ENCODE assay signal across 9 mouse cellular contexts in genomic region chr4:48491290-48491743, GRCm38 (mm10). TPM values are rescaled to one million over a fixed set of nuclear protein-coding genes. Genes with fewer than 3 reads are reported as not detected.
A peak's percentile ranks its signal among the peaks of the same experiment; 100 is the strongest.
DNase-seq lines count a peak whose midpoint lies in the region; ATAC-seq and TF ChIP-seq lines count a peak whose summit lies in the region.
"Had no signal": no experiment of that assay in that cellular context is flagged by ENCODE, and none has a peak within 500 bp of the region (broad histone marks: within the 10 kb centered on the region; RNA-seq: fewer than 3 reads in every experiment).

No protein-coding gene starts in this region.

- 1% methylated on average over 14 of the region's 14 CpGs for WGBS in lung, embryonic 14.5 days
- 20% methylated on average over 14 of the region's 14 CpGs for WGBS in forebrain, embryonic 14.5 days
- 11% methylated on average over 14 of the region's 14 CpGs for WGBS in liver, embryonic 11.5 days
- 4% methylated on average over 14 of the region's 14 CpGs for WGBS in stomach, embryonic 14.5 days

- TF ChIP-seq CTCF in lung, embryonic 14.5 days (IDR thresholded peaks at IDR 0.05; ENCODE audit: low read depth): no peak

- no peaks in the 10 kb centered on the region for H3K27me3 ChIP-seq in lung, embryonic 14.5 days (ENCODE audit: insufficient read depth, low read length)
- H3K27me3 ChIP-seq in forebrain, embryonic 14.5 days (replicated peaks; ENCODE audit: control insufficient read depth, insufficient read depth, low read length): no peaks in the 10 kb centered on the region
- H3K27me3 ChIP-seq in liver, embryonic 11.5 days (replicated peaks; ENCODE audit: control insufficient read depth, insufficient read depth, low read length): no peaks in the 10 kb centered on the region
- H3K27me3 ChIP-seq in stomach, embryonic 14.5 days (ENCODE audit: control insufficient read depth, insufficient read depth, low read length): no peaks in the 10 kb centered on the region

- peak overlapping the region; percentile 19; the same call in 1 of the 2 replicates for H3K4me3 ChIP-seq in lung, embryonic 14.5 days (ENCODE audit: low read depth, low read length)
- peak overlapping the region; percentile 31 for H3K4me3 ChIP-seq in forebrain, embryonic 14.5 days (ENCODE audit: low read depth, low read length)
- H3K4me3 ChIP-seq in liver, embryonic 11.5 days (ENCODE audit: low read depth, low read length): peak overlapping the region; percentile 33
- peak overlapping the region; percentile 20 for H3K4me3 ChIP-seq in stomach, embryonic 14.5 days (ENCODE audit: low read depth, low read length)
- H3K4me3 ChIP-seq: erythroblast, embryonic 14.5 days had no signal

- no peaks in the 10 kb centered on the region for H3K36me3 ChIP-seq in lung, embryonic 14.5 days (ENCODE audit: insufficient read depth)
- no peaks in the 10 kb centered on the region for H3K36me3 ChIP-seq in forebrain, embryonic 14.5 days (ENCODE audit: control insufficient read depth, insufficient read depth, low read length)
- no peaks in the 10 kb centered on the region for H3K36me3 ChIP-seq in liver, embryonic 11.5 days (ENCODE audit: control insufficient read depth, insufficient read depth, low read length)
- H3K36me3 ChIP-seq in stomach, embryonic 14.5 days (ENCODE audit: control insufficient read depth, insufficient read depth, low read length): no peaks in the 10 kb centered on the region

- H3K27ac ChIP-seq in lung, embryonic 14.5 days (ENCODE audit: low read depth): no peak overlapping the region
- H3K27ac ChIP-seq in forebrain, embryonic 14.5 days (ENCODE audit: low read depth, low read length): no peak overlapping the region
- no peak overlapping the region for H3K27ac ChIP-seq in liver, embryonic 11.5 days (ENCODE audit: low read depth, low read length)
- H3K27ac ChIP-seq in stomach, embryonic 14.5 days (ENCODE audit: low read length): no peak overlapping the region

- peak overlapping the region; percentile 44 for H3K4me2 ChIP-seq in lung, embryonic 14.5 days
- peak overlapping the region; percentile 48 for H3K4me2 ChIP-seq in forebrain, embryonic 14.5 days (ENCODE audit: low read length)
- H3K4me2 ChIP-seq in liver, embryonic 11.5 days: peak overlapping the region; percentile 61
- H3K4me2 ChIP-seq in stomach, embryonic 14.5 days (replicated peaks; ENCODE audit: low read depth, low read length): peak overlapping the region; percentile 44

- H3K4me1 ChIP-seq in lung, embryonic 14.5 days (ENCODE audit: insufficient read depth): no peaks in the 10 kb centered on the region
- H3K4me1 ChIP-seq in forebrain, embryonic 14.5 days (ENCODE audit: control insufficient read depth, insufficient read depth, low read length): no peaks in the 10 kb centered on the region
- H3K4me1 ChIP-seq in liver, embryonic 11.5 days (replicated peaks; ENCODE audit: control insufficient read depth, insufficient read depth, low read length): peaks cover 4% of the 10 kb centered on the region; the same call in 1 of the 2 replicates
- H3K4me1 ChIP-seq in stomach, embryonic 14.5 days (ENCODE audit: control insufficient read depth, insufficient read depth, low read length): no peaks in the 10 kb centered on the region

- peak; percentile 88 for ATAC-seq in lung, embryonic 14.5 days (ENCODE audit: insufficient read depth)
- peak; percentile 71 for ATAC-seq in forebrain, embryonic 14.5 days
- ATAC-seq in liver, embryonic 11.5 days (replicated peaks; ENCODE audit: low FRiP score): peak; percentile 67
- ATAC-seq in stomach, embryonic 14.5 days (ENCODE audit: insufficient number of reproducible peaks, insufficient read depth, low FRiP score, low read depth): peak; percentile 69; the same call in 1 of the 2 replicates

- 0 out of 2 replicates have a peak overlapping the region, but pooled peaks have one; percentile 13 for H3K9ac ChIP-seq in lung, embryonic 14.5 days
- H3K9ac ChIP-seq in forebrain, embryonic 14.5 days (ENCODE audit: low read length): peak overlapping the region; percentile 43; the same call in 1 of the 2 replicates
- no peak overlapping the region for H3K9ac ChIP-seq in liver, embryonic 11.5 days (ENCODE audit: low read depth, low read length)
- no peak overlapping the region for H3K9ac ChIP-seq in stomach, embryonic 14.5 days (replicated peaks; ENCODE audit: low read depth, low read length)

- H3K9me3 ChIP-seq in lung, embryonic 14.5 days (ENCODE audit: low read depth, low read length): no peaks in the 10 kb centered on the region
- H3K9me3 ChIP-seq in forebrain, embryonic 14.5 days (replicated peaks; ENCODE audit: control insufficient read depth, low read length): no peaks in the 10 kb centered on the region
- H3K9me3 ChIP-seq in liver, embryonic 11.5 days (ENCODE audit: control insufficient read depth, low read length): no peaks in the 10 kb centered on the region
- no peaks in the 10 kb centered on the region for H3K9me3 ChIP-seq in stomach, embryonic 14.5 days (ENCODE audit: control insufficient read depth, low read depth, low read length)

- DNase-seq in lung, embryonic 14.5 days: peak; percentile 65
- no peak for DNase-seq in lung, postnatal 25 days (ENCODE audit: low spot score)
- DNase-seq in forebrain, embryonic 14.5 days (ENCODE audit: low spot score): peak; percentile 44
- peak; percentile 58 for DNase-seq in liver, embryonic 11.5 days (ENCODE audit: low spot score)
- no peak for DNase-seq in cerebellum, postnatal 14 days
- DNase-seq in cerebellum, adult 18-20 months: no peak
- no peak for DNase-seq in right cerebral cortex, adult 18-20 months

RNA-seq across cellular contexts. Expression of gene Tex10, which starts 18.1 kb away (rescaled TPM):
- polyA plus RNA-seq in lung, embryonic 14.5 days (2014; fragmentation: Nextera tagmentation; extraction: Ambion mirVana): 71.4 and 73.3 TPM in 2 replicates
- polyA plus RNA-seq in forebrain, embryonic 14.5 days (2014; fragmentation: Nextera tagmentation; extraction: Ambion mirVana): 55.6 and 61.4 TPM in 2 replicates
- polyA plus RNA-seq in liver, embryonic 11.5 days (2014; fragmentation: Nextera tagmentation; extraction: Ambion mirVana): 69.3 and 73.3 TPM in 2 replicates
- polyA plus RNA-seq in stomach, embryonic 14.5 days (2014; fragmentation: Nextera tagmentation; extraction: Ambion mirVana): 75.5 and 80.5 TPM in 2 replicates

RNA-seq across cellular contexts. Expression of gene Msantd3, which starts 48.4 kb away (rescaled TPM):
- polyA plus RNA-seq in lung, embryonic 14.5 days (2014; fragmentation: Nextera tagmentation; extraction: Ambion mirVana): 34.1 and 34.9 TPM in 2 replicates
- 46.6 and 47.7 TPM in 2 replicates for polyA plus RNA-seq in forebrain, embryonic 14.5 days (2014; fragmentation: Nextera tagmentation; extraction: Ambion mirVana)
- polyA plus RNA-seq in liver, embryonic 11.5 days (2014; fragmentation: Nextera tagmentation; extraction: Ambion mirVana): 13.6 and 16.6 TPM in 2 replicates
- polyA plus RNA-seq in stomach, embryonic 14.5 days (2014; fragmentation: Nextera tagmentation; extraction: Ambion mirVana): 24.6 and 24.8 TPM in 2 replicates
- polyA plus RNA-seq: erythroblast, embryonic 14.5 days had no signal

Comparison
In these comparisons a context has a peak if more than half of its experiments do, and no peak if none do; other contexts are left out.
1. DNase-seq: peak in lung, embryonic 14.5 days (single experiment), forebrain, embryonic 14.5 days (single experiment) and liver, embryonic 11.5 days (single experiment); none in lung, postnatal 25 days (single experiment), cerebellum, postnatal 14 days (0 of 2), cerebellum, adult 18-20 months (0 of 2) and right cerebral cortex, adult 18-20 months (single experiment).
2. H3K9ac ChIP-seq: peak in lung, embryonic 14.5 days (single experiment) and forebrain, embryonic 14.5 days (single experiment); none in liver, embryonic 11.5 days (single experiment) and stomach, embryonic 14.5 days (single experiment).
3. Peak in every context shown above with its lines, with median percentiles within 50 percentile points of each other: ATAC-seq, H3K4me2 ChIP-seq and H3K4me3 ChIP-seq.